Mouse (Mus musculus) testis, adult 2 months (tissue): ENCODE measurements at regions not wholly inside any gene's neighbourhood (a gene's known extent, or its start where the extent isn't known, plus 50 kb on each side); places are given as distances from the start of the nearest gene placed in this dataset.

Experiments used
- H3K27ac ChIP-seq: fragments of 200-500 bp; 2 replicates; pipeline ENCODE4 v1.5.1; 2012; ENCODE audit warnings: low read depth, low read length; ENCODE audit not compliant: control insufficient read depth, insufficient read depth
- H3K27me3 ChIP-seq: fragments of 200-500 bp; 2 replicates; pipeline ENCODE4 v1.6.1; 2012; ENCODE audit warnings: mild to moderate bottlenecking, low read length, moderate library complexity; ENCODE audit not compliant: control insufficient read depth, insufficient read depth
- H3K36me3 ChIP-seq: fragments of 200-500 bp; 2 replicates; pipeline ENCODE4 v1.6.1; 2012; ENCODE audit warnings: mild to moderate bottlenecking, low read length; ENCODE audit not compliant: control insufficient read depth, insufficient read depth
- H3K4me1 ChIP-seq: fragments of 200-500 bp; 2 replicates; pipeline ENCODE4 v1.6.1; 2012; ENCODE audit warnings: low read length; ENCODE audit not compliant: control insufficient read depth, insufficient read depth
- H3K4me3 ChIP-seq: fragments of 200-500 bp; 2 replicates; pipeline ENCODE4 v1.5.1; 2012; ENCODE audit warnings: low read depth, mild to moderate bottlenecking, low read length, moderate library complexity, mixed read lengths; ENCODE audit not compliant: control insufficient read depth
- CTCF ChIP-seq: fragments of 200-500 bp; IDR thresholded peaks from 2 replicates; pipeline ENCODE4 v1.5.1; 2012; ENCODE audit warnings: low read depth, mild to moderate bottlenecking, inconsistent platforms, low read length, moderate library complexity; ENCODE audit not compliant: control insufficient read depth, insufficient read depth, insufficient replicate concordance
- POLR2A ChIP-seq: fragments of 200-500 bp; IDR thresholded peaks from 2 replicates; pipeline ENCODE4 v1.6.1; 2012; ENCODE audit warnings: low read depth, mild to moderate bottlenecking, inconsistent platforms, low read length, moderate library complexity; ENCODE audit not compliant: control insufficient read depth

GRCm38 (mm10) chr2:174899940-174900670 is 109.9 kb upstream of the Gm14444 start:
- TF ChIP-seq CTCF (no peak), POLR2A (no peak)
- Histone ChIP-seq H3K27me3 (no peaks in the 10 kb centered on the region), H3K4me3 (no peak overlapping the region), H3K36me3 (no peaks in the 10 kb centered on the region), H3K27ac (no peak overlapping the region), H3K4me1 (peaks cover 2% of the 10 kb centered on the region)

GRCm38 (mm10) chr2:174900671-174900991 is 109.4 kb upstream of the Gm14444 start:
- Histone ChIP-seq H3K4me1 (peaks cover 2% of the 10 kb centered on the region), H3K4me3 (no peak overlapping the region), H3K27ac (no peak overlapping the region), H3K27me3 (no peaks in the 10 kb centered on the region), H3K36me3 (no peaks in the 10 kb centered on the region)
- TF ChIP-seq CTCF (no peak), POLR2A (no peak)

GRCm38 (mm10) chr2:174901801-174902200 is 108.2 kb upstream of the Gm14444 start:
- Histone ChIP-seq H3K27me3 (no peaks in the 10 kb centered on the region), H3K4me1 (peaks cover 2% of the 10 kb centered on the region), H3K36me3 (no peaks in the 10 kb centered on the region), H3K4me3 (no peak overlapping the region), H3K27ac (no peak overlapping the region)
- TF ChIP-seq POLR2A (no peak), CTCF (no peak)

- no peaks in the 10 kb centered on the region for H3K36me3 ChIP-seq
- peaks cover 2% of the 10 kb centered on the region for H3K4me1 ChIP-seq
- H3K4me3 ChIP-seq: no peak overlapping the region
- no peak for TF ChIP-seq POLR2A
- no peak for TF ChIP-seq CTCF
- H3K27me3 ChIP-seq: no peaks in the 10 kb centered on the region
- H3K27ac ChIP-seq: no peak overlapping the region
Measured at GRCm38 (mm10) chr2:174903627-174904026, 106.4 kb upstream of the Gm14444 start.

- no peaks in the 10 kb centered on the region for H3K27me3 ChIP-seq
- H3K4me3 ChIP-seq: no peak overlapping the region
- no peak overlapping the region for H3K27ac ChIP-seq
- H3K4me1 ChIP-seq: peaks cover 2% of the 10 kb centered on the region
- TF ChIP-seq POLR2A (no peak), CTCF (peak; percentile 3; the same call in 1 of the 2 replicates)
- H3K36me3 ChIP-seq: no peaks in the 10 kb centered on the region
Measured at GRCm38 (mm10) chr2:174905865-174906639, 104.0 kb upstream of the Gm14444 start.

- Histone ChIP-seq H3K27ac (no peak overlapping the region), H3K27me3 (no peaks in the 10 kb centered on the region), H3K36me3 (no peaks in the 10 kb centered on the region), H3K4me3 (peak overlapping the region; percentile 65), H3K4me1 (no peaks in the 10 kb centered on the region)
- TF ChIP-seq CTCF (no peak), POLR2A (no peak)
Measured at GRCm38 (mm10) chr2:174917146-174917905, 92.7 kb upstream of the Gm14444 start.

- Histone ChIP-seq H3K4me1 (no peaks in the 10 kb centered on the region), H3K36me3 (no peaks in the 10 kb centered on the region), H3K27ac (no peak overlapping the region), H3K4me3 (peak overlapping the region; percentile 60), H3K27me3 (no peaks in the 10 kb centered on the region)
- TF ChIP-seq CTCF (no peak), POLR2A (no peak)
Measured at GRCm38 (mm10) chr2:174917975-174918374, 92.1 kb upstream of the Gm14444 start.
